In the genomic region with DNA sequence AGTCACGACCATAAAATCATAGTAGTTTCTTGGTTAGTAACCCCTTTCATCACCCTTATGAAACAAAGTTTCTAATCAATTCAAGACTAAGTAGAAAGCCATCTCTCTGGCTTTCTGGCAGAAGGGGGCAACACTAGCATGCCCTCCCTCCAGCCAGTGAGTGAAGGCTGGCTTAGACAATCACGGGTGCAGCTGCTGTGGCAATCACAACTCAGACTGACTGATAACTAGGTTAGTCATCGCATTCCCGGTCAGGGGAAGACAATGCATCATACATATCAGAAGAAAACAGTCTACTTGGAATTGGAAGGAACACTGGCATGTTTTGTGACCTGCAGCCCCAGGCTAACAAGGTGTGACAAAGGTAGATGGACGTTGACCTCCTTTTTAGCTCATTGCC, we compare ENCODE assay signal across 14 mouse cellular contexts.
DNase-seq lines count a peak whose midpoint lies in the region; ATAC-seq and TF ChIP-seq lines count a peak whose summit lies in the region.
"Had no signal": no experiment of that assay in that cellular context is flagged by ENCODE, and none has a peak within 500 bp of the region (broad histone marks: within the 10 kb centered on the region; RNA-seq: fewer than 3 reads in every experiment).

No protein-coding gene starts in this region.

- TF ChIP-seq EP300 in heart, postnatal 0 days (IDR thresholded peaks at IDR 0.05; ENCODE audit: low read depth) = no peak

- peaks cover 40% of the 10 kb centered on the region for H3K36me3 ChIP-seq in heart, postnatal 0 days (replicated peaks; ENCODE audit: control insufficient read depth, insufficient read depth, low read length)
- H3K36me3 ChIP-seq in macrophage (ENCODE audit: inconsistent target) = peaks cover 41% of the 10 kb centered on the region
- peaks cover 14% of the 10 kb centered on the region for H3K36me3 ChIP-seq in midbrain, postnatal 0 days (ENCODE audit: insufficient read depth, low read length)

- H3K27ac ChIP-seq in heart, postnatal 0 days (ENCODE audit: low read depth) = peak overlapping the region; percentile 63
- H3K27ac ChIP-seq in macrophage = peak overlapping the region; percentile 3
- no peak overlapping the region for H3K27ac ChIP-seq in midbrain, postnatal 0 days (ENCODE audit: low read depth, low read length)
- H3K27ac ChIP-seq: embryonic facial prominence, embryonic 10.5 days; hindbrain, postnatal 0 days; limb, embryonic 12.5 days; midbrain, embryonic 12.5 days had no signal

- no peak overlapping the region for H3K9ac ChIP-seq in heart, postnatal 0 days (replicated peaks; ENCODE audit: low read depth, low read length)
- H3K9ac ChIP-seq in midbrain, postnatal 0 days (replicated peaks; ENCODE audit: low read length, poor library complexity, severe bottlenecking) = no peak overlapping the region
- H3K9ac ChIP-seq: limb, embryonic 12.5 days; midbrain, embryonic 12.5 days had no signal

- intact Hi-C loops in heart, postnatal 14 days (cut with DNase I) = no loop called here

- no peak for ATAC-seq in heart, postnatal 0 days (ENCODE audit: insufficient read depth, low read depth)
- ATAC-seq in midbrain, postnatal 0 days (ENCODE audit: low FRiP score) = no peak
- ATAC-seq: hindbrain, postnatal 0 days had no signal

- TF ChIP-seq CTCF in heart, postnatal 0 days (IDR thresholded peaks at IDR 0.05; ENCODE audit: low read depth) = peak; percentile 5; the same call in 1 of the 2 replicates
- no peak for TF ChIP-seq CTCF in midbrain, postnatal 0 days (IDR thresholded peaks at IDR 0.05)

- no peak overlapping the region for H3K4me2 ChIP-seq in heart, postnatal 0 days (ENCODE audit: low read depth, low read length)
- no peak overlapping the region for H3K4me2 ChIP-seq in midbrain, postnatal 0 days (ENCODE audit: low read depth, low read length, poor library complexity, severe bottlenecking)
- H3K4me2 ChIP-seq: limb, embryonic 12.5 days; midbrain, embryonic 12.5 days had no signal

- peaks cover 9% of the 10 kb centered on the region for H3K4me1 ChIP-seq in heart, postnatal 0 days (ENCODE audit: control insufficient read depth, insufficient read depth)
- H3K4me1 ChIP-seq in midbrain, postnatal 0 days (ENCODE audit: insufficient read depth, low read length) = no peaks in the 10 kb centered on the region
- H3K4me1 ChIP-seq: embryonic facial prominence, embryonic 10.5 days; limb, embryonic 12.5 days; midbrain, embryonic 12.5 days had no signal

- no peak overlapping the region for H3K4me3 ChIP-seq in heart, postnatal 0 days (ENCODE audit: low read depth, low read length)
- H3K4me3 ChIP-seq in macrophage (ENCODE audit: inconsistent target) = no peak overlapping the region
- no peak overlapping the region for H3K4me3 ChIP-seq in midbrain, postnatal 0 days (ENCODE audit: low read depth, low read length)
- H3K4me3 ChIP-seq: embryonic facial prominence, embryonic 10.5 days; erythroblast, embryonic 14.5 days; limb, embryonic 12.5 days; midbrain, embryonic 12.5 days had no signal

- H3K9me3 ChIP-seq in heart, postnatal 0 days (replicated peaks; ENCODE audit: control insufficient read depth, low read length) = peaks cover 5% of the 10 kb centered on the region
- no peaks in the 10 kb centered on the region for H3K9me3 ChIP-seq in midbrain, postnatal 0 days (ENCODE audit: low read length)

- H3K27me3 ChIP-seq in heart, postnatal 0 days (ENCODE audit: control insufficient read depth, insufficient read depth, low read length) = no peaks in the 10 kb centered on the region
- H3K27me3 ChIP-seq in midbrain, postnatal 0 days (ENCODE audit: insufficient read depth, low read length) = no peaks in the 10 kb centered on the region
- H3K27me3 ChIP-seq: limb, embryonic 12.5 days; midbrain, embryonic 12.5 days had no signal

- peak; percentile 19 for DNase-seq in heart, postnatal 0 days (ENCODE audit: low spot score)
- no peak for DNase-seq in heart, postnatal 14 days
- peak; percentile 57 for DNase-seq in Muller cell, postnatal 12 days (ENCODE audit: inconsistent ontology term)
- DNase-seq in adrenal gland, postnatal 10 days = peak; percentile 54
- DNase-seq in midbrain, postnatal 0 days (ENCODE audit: low spot score) = no peak
- DNase-seq in right cerebral cortex, postnatal 25 days = no peak
- DNase-seq: gastrocnemius, postnatal 14 days; right cerebral cortex, postnatal 14 days had no signal

- peaks cover 32% of the 10 kb centered on the region; the same call in 1 of the 2 replicates for H3K79me2 ChIP-seq in macrophage (ENCODE audit: inconsistent target)

- WGBS in heart, postnatal 0 days = 34% methylated on average over 5 of the region's 5 CpGs
- WGBS in macrophage (ENCODE audit: missing documents) = 74% methylated on average over 5 of the region's 5 CpGs
- 83% methylated on average over 5 of the region's 5 CpGs for WGBS in midbrain, postnatal 0 days

Comparison
In these comparisons a context has a peak if more than half of its experiments do, and no peak if none do; other contexts are left out.
1. DNase-seq: peak in heart, postnatal 0 days (single experiment), Muller cell, postnatal 12 days (single experiment) and adrenal gland, postnatal 10 days (single experiment); none in heart, postnatal 14 days (0 of 2), midbrain, postnatal 0 days (single experiment) and right cerebral cortex, postnatal 25 days (single experiment).